Mouse (Mus musculus): ENCODE measurements around the gene Acsl5.

GRCm38 (mm10) chr19:55236564-55236963 is 15.2 kb upstream of the Acsl5 start:
- TF ChIP-seq CTCF (IDR thresholded peaks at IDR 0.05; ENCODE audit: control insufficient read depth, insufficient read depth, insufficient read length) (no peak), MYOG (IDR thresholded peaks at IDR 0.05; ENCODE audit: control insufficient read depth, extremely low read depth, insufficient read length) (no peak), USF1 (IDR thresholded peaks at IDR 0.05; ENCODE audit: low read depth) (no peak), MAX (IDR thresholded peaks at IDR 0.05) (no peak)
